Mouse (Mus musculus) cerebellum, adult 11 months (tissue): ENCODE measurements around the gene Ska2.
A peak's percentile ranks its signal among the peaks of the same experiment; 100 is the strongest.

Experiments
- DNase-seq: peaks from one replicate; pipeline ENCODE4 v3.0.0; 2022

Gene Ska2

GRCm38 (mm10) chr11:87108755-87109518 is at the start of gene Ska2:
Ska2 (plus strand) TSS chr11:87109234.
- peak; percentile 96 for DNase-seq

- DNase-seq, result no peak
Observed at GRCm38 (mm10) chr11:87060410-87060809, 48.6 kb upstream of the Ska2 start.

DNA sequence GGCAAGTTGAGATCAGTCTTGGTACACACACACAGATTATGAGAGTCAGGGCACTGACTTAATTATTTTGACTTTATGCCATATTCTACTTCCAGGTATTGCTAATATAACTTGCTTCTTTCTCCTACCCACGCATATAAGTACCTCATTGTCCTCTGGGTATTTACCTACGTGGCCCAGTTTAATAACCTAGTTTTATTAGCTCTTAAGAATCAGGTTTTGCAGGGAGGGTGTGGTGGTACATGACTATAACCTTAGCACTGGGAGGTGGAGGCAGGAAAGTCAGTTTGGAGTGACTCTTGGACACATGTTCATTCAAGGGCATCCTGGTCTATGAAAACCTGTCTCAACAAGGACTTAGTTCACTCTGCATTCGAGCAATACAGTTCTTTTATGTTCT is 46.9 kb upstream of the Ska2 start:
- no peak for DNase-seq

DNA sequence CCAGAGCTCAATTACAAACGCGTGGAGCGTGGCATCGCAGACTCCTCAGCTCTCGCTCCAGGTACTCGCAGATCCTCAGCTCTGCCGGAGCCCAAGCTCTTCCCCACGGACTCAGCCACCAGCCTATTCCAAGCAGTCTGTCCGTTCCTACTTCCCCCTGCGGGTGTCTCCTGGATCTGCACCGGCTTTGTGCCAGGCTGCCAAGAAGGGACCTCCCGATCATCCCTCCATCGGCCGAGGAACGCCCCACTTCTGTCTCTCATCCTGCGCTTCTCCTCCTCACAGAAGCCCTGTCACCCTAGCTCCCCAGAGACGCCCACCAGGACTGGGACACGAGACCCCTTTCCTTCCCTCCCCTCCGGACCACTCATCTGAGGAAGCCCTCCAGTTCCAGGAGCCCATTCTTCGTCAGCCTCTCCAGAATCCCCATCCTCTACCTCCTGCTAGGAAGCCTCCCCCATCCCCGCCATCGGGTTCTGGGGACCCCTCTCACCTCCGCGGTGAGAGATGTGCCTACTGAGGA is 35.6 kb upstream of the Ska2 start:
- DNase-seq, result peak; percentile 72

GRCm38 (mm10) chr11:87073866-87074440 is 35.1 kb upstream of the Ska2 start, which contains the start of gene Gdpd1:
Gdpd1 (minus strand) TSS chr11:87074062.
- peak; percentile 87 for DNase-seq

DNA sequence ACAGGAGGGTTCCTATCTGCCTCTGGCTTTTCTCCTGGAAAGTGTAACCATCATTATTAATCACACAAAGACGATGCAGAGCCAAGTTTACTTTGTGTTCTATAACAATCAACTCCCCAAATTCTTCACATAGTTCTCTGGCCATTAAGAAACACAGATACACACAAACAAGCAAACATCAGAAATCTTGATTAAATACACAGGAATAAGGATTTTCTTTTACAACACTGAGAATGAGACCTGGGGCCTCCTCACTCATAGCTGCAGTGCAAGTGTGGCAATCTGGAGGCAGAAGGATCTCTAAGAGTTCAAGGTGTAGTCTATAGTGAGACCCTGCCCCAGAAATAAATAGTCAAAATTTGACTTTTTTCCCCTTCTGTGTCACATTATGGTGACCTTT is 25.3 kb upstream of the Ska2 start:
- no peak for DNase-seq

- no peak for DNase-seq
Observed at GRCm38 (mm10) chr11:87085461-87085860, 23.6 kb upstream of the Ska2 start.

- peak; percentile 75 for DNase-seq
Observed at GRCm38 (mm10) chr11:87086290-87086984, 22.6 kb upstream of the Ska2 start, which contains the start of gene Smg8. Smg8 (minus strand) TSS chr11:87086774.

DNA sequence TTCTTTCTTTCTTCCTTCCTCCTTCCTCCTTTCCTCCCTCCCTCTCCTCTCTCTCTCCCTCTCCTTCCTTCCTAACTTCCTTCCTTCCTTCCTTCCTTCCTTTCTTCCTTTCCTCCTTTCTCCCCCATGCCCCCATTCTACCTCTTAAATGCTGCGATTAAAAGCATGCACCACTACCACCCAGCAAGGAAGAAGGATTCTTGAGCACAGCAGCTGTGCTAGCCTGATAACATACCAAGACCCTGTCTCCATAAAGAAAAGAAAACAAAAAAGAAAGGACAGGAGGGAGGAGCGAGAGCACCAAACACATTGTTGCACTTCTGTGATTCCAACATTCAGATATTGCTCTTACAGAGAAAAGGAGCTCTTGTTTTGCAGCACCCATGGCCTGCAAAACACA is 21.9 kb upstream of the Ska2 start:
- DNase-seq, result no peak

DNA sequence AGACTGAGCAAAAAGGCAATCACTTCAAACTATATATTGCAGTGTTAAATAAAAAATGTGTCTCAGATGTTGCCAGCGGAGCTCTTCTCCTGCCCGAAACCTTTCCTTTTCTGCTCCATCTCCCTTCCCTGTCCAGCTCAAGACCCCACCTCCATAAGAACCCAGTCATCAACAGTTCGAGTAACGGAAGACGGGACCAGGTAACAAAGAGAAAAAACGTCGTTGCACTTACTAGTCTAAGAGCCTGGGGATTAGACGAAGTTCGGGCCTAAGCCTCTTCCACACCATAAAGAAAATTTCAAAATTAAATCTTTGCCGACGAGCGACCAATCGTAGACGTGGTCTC is 652 bp upstream of the Ska2 start, which contains the start of gene Prr11:
Gene Prr11 (minus strand): TSS at position 300 of the 346 bp plus-strand sequence.
- no peak for DNase-seq

- peak; percentile 21 for DNase-seq
Observed at GRCm38 (mm10) chr11:87109519-87110171, 611 bp downstream of the Ska2 start.

GRCm38 (mm10) chr11:87110172-87110909 is 1.3 kb downstream of the Ska2 start:
- DNase-seq, result no peak

GRCm38 (mm10) chr11:87121864-87122263 is 12.8 kb downstream of the Ska2 start:
- DNase-seq, result no peak

- no peak for DNase-seq
Observed at GRCm38 (mm10) chr11:87125562-87125961, 16.5 kb downstream of the Ska2 start.

- no peak for DNase-seq
Observed at GRCm38 (mm10) chr11:87126281-87126823, 17.3 kb downstream of the Ska2 start.

DNA sequence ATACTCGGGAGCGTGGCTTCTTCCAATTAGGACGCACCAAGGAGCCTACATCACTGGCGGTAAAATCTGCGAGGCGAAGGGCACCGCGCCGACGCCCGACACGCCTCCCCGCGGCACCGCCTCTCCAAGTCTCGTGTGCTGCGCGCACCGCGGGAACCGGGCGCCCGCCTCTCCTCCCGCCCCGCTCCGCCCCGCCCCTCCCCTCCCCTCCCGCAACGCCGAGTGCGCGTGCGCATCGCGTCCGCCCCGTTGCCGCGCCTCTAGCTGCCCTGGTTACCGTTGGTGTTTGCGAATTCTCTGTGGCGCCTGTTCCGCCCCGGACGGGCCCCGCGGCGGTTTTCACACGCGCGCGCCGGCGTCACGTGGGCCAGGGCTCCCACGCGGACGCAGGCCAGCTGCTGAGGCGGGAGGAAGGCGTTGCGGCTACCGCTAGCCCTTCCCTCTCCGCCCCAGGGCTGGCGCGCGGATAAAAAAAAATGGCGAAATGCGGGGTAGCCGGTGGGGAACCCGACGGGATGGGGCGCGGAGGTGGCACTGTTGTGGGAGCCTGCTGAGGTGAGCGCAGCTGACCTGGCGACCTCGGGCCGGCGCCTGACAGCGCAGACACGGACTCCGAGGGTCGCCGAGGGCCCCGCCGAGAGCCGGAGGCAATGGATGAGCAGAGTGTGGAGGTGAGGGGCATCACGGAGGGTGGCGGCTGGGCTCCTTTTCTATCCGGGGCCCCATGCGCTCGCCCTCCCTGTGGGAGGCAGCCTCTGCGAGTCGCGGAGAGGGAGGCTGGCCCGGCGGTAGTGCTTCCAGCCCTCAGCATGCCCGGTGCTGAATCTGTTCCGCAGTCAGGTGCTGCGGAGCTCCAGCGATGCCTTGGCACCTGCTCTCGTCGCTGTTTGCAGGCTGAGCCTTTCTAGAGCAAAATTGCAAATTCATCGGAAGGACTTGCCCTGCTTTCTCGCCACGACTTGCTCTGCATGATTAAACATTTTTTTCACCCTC is 18.1 kb downstream of the Ska2 start, which contains the start of gene Trim37:
Gene Trim37 (plus strand): TSS at position 254 of the 993 bp plus-strand sequence.
- peak; percentile 85 for DNase-seq

GRCm38 (mm10) chr11:87136233-87136632 is 27.2 kb downstream of the Ska2 start:
- DNase-seq, result no peak

DNA sequence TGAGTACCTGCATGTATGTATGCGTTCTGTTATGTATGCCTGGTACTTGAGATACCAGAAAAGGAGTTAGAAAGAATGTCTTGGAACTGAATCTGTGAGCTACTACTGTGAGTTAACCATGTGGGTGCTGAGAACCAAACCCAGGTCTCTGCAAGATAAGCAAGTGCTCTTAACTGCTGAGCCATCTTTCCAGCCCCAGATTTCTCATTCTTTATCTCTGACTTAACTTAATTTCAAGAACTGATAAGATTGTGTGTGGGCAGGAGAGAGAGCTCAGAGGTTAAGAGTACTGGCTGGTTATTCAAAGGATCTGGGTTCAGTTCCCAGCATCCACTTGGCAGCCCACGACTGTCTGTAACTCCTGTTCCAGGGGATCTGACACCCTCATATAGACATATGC is 49.0 kb downstream of the Ska2 start:
- no peak for DNase-seq

DNA sequence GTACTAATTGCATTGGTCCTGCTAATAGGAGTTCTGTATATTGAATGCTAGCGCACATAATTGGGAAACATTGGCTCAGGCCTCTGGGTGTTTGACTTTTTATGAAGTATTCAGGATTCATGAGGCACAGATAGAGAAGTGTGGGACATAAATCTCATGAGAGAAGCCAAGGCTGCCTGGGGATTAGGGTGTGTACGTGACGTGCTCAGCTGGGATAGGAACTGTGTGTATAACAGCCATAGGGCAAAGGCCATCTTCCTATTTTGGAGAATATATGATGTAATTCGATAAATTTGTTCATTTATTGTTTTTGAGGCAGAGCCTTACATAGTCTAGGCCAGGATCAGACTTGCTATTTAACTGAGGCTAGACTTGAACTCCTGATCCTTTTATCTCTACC is 53.7 kb downstream of the Ska2 start:
- DNase-seq, result no peak

DNA sequence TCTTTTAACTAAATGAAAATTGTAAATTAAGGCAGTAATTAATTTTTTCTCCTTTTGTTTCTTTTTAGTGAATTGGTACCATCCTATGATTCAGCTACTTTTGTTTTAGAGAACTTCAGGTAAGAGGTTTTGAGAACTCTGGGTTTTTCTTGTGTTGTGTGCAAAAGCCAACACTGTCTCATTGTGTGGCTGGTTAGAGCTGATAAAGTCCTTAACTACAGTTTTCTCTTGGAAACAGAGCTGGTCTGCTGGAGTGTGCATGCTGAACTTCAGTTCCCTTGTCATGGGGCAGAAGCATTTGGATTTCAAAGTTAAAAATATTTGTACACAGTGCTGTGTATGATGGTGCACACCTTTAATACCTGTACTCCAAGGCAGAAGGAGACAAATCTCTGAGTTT is 54.7 kb downstream of the Ska2 start:
- DNase-seq, result no peak

DNA sequence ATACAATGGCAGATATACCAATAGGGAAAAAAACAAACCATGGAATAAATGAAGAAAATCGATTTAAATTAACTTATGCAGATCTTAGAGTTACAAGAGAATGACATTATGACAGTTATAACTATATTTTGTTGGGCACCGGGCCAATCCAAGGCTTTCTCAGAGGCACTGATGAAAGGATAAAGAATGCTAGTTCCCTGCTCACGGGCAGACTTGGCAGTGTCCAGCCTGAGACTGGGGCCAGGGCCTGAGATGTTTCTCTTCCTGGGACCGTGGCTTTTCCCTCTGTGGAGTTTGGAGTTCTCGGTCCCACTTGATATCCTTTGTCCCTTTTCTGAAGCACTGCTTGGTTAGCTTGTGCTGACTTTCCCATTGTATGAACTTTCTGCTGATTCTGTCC is 64.6 kb downstream of the Ska2 start:
- no peak for DNase-seq
